Mouse (Mus musculus) mature B cell (primary cell): ENCODE measurements around the gene Daam2.

ENCODE experiments used
- in situ Hi-C: fragments of 300-500 bp; cut with MboI; formaldehyde crosslinking; loops from 2 replicates; pipeline ENCODE4 v1.14.3; 2019

Daam2 gene

DNA sequence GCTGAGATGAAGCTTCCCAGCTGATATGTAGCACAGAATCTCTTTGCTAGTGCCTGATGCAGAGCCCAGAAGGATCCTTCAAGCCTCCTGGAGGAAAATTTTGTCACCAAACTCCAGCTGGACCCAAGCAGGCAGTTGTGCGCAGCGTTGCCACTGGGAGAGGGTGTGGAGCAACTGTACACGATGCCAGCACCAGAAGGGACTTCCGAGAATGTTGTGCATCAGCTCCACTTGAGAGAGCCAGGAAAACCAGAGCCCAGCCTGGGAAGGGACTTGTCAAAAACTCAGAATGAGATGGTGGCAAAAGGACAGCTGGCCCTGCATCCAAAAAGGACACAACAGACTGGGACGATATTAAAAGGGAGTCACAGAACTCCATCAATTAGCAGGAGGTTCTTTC lies 32.5 kb downstream of the Daam2 start:
- in situ Hi-C loops, result no loop called here

DNA sequence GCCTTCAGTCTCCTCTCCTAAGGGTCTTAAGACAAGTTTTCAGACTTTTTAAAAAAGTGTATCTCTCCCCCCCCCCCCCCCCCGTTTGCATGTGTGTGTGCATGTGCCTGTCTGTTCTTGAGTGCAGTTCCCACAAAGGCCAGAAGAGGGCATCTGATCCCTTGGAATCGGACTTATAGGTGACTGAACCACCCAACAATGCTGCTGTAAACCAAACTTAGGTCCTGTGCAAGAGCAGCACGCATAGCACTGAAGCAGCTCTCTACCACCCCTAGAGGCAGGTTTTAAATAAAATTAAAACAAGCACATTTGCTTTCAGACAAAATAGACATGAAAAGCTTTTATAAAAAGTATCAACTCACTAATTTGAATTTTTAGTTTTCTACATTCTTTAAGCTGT lies 33.9 kb downstream of the Daam2 start:
- in situ Hi-C loops, result no loop called here

DNA sequence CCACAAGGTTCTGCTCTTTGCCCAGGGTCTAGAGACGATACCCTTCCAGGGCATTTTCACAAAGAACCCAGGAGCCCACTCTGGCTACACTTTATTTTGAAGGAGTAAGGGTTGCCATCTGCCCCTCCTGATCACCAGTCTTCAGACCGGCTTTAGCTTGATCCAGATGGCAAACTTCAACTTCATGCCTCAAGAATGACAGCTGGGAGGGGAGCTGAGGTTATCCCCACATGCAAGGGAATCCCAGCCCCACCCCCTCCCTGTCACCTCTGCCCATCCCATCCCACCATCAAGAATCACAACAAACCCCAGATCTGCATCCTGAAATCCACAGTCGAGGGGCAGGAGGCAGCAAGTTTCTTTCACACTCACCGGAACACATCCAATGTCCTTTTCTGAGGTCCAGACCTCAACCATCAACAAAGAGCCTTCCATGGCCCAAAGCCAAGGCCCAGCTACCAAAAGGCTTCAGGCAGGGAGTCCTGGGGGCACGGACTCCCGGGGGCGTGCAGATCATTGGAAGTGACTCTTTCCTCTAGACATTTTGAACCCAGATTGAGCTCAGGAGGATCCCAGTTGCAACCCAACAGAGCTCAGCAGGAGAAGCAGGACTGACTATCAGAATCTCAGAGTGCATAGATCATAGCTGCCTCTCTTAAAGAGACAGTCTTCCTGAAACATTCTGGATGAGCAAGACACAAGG lies 35.5 kb downstream of the Daam2 start:
- in situ Hi-C loops, result no loop called here

DNA sequence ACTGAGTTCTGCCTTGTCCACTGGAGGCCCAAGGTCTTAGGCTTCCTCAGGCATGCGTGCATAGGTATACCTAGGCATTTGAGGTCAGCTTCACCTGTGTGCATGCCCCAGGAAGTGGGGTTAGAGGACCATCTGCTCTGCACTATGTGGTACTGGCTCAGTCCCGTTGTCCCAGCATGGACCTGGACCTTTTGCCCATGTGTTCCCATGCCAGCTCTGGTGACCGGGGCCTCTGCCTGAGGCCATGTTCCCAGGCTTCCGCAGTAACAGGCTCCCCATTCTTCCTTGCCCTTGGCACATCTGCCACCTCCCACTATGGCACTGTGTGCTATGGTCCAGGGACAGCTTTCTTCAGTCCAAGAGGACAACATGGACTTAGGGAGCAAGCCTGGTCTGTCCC lies 36.1 kb downstream of the Daam2 start:
- in situ Hi-C loops, result no loop called here

DNA sequence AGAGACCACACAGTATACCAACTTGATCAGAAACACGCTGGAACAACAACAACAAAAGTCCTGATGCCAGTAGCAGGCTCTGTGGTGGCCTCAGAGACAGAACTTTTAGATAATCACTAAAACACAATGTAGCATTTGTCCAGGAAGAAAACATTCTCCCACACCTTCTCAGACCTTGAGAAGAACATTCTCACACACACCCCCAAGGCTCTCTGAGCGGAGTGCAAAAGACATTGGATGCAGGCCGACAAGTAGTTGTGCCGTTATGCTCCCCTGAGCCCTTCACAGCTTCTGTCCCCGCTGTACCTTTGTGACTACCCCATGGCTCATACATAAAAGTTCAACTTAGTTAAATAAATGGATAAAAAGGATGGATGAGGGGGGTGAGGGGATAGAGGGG lies 37.6 kb downstream of the Daam2 start:
- in situ Hi-C loops, result no loop called here

DNA sequence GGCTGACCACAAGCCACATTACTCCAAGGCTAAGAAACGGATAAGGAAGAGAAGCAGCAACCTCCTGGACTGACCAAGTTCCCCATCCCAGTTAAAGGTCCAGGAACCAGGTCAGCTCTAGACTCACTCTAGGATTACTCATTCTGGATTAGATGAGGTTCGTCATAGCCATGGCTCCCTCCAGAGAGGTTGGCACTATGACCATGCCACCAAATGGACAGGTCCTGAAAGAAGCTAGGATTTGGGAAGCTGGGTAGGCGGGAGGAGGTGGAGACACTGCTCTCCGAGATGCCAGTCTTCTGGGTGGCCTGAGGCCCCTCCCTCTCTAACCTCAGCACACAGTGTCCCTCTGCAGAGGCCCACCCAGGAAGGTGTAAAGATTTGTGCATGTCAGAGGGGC lies 38.2 kb downstream of the Daam2 start:
- in situ Hi-C loops, result no loop called here

DNA sequence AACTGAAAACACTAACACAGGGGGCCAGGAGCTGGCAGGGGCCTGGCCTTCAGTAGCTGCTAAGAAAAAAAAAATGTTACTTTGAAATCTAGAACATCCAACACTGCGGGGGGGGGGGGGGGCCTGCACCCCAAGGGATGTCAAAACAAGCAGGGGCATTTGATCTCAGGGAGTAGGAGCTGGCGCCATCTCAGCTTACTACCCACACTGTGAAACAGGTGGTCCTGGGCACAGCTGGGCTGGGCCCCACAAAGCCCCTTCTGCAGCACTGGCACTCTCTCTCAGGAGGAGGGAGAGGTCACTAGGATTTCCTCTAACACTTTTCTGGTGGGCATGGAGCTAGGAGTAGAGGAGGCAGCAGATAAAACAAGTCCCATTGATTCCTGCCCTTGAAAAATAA lies 39.6 kb downstream of the Daam2 start:
- in situ Hi-C loops, result no loop called here

DNA sequence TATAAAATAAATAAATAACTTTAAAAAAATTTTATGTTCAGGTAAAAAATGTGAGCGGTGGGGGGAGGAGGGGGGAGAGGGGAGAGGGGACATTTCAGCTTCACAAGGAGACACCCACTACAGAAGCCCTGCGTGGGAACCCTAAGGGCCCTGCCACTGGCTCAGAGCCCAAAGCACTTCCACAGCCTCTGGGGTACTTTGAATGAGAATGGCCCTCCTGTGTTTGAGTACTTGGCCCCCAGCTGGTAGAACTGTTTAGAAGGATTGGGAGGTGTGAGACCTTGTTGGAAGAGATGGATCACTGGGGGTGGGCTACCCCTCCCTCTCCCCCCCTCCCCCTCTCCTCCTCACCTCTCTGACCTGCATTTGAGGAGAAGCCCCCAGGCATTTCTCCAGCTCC lies 41.7 kb downstream of the Daam2 start:
- in situ Hi-C loops, result no loop called here

DNA sequence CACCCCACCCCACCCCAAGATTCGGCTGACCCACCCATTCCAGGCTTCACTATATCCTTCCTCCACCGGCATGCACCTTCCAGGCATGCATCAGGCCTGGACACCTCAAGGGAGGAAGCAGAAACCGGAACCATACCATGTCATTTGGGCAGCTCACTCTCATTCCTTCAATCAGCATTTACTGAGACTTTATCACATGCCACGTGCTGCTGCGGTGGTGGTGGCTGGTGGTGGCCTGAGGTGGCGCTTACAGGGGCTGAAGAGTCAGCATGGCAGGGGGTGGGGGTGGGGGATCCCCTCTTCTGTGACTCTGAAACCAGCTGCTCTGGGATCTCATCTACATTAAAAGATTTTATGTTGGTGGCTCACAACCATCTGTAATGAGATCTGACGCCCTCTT lies 42.1 kb downstream of the Daam2 start:
- in situ Hi-C loops, result no loop called here

DNA sequence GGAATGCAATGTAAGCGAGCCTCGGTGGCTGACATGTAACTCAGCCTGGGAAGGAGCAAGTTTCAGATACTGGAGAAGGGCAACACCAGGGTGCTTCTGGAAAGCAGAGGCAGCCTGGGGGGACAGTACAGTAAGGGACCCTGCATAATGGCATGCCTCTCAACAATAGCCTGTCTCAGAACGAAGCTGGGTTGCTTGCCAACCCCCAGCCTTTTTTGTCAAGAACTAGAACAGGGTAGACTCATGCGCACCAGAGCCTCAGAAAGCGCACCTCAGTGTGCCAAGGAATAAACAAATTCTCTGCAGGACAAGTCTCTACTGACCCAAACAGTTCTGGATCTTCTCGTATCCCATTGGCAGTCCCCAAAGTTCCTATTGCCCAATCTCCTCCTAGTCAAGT lies 43.5 kb downstream of the Daam2 start:
- in situ Hi-C loops, result no loop called here

DNA sequence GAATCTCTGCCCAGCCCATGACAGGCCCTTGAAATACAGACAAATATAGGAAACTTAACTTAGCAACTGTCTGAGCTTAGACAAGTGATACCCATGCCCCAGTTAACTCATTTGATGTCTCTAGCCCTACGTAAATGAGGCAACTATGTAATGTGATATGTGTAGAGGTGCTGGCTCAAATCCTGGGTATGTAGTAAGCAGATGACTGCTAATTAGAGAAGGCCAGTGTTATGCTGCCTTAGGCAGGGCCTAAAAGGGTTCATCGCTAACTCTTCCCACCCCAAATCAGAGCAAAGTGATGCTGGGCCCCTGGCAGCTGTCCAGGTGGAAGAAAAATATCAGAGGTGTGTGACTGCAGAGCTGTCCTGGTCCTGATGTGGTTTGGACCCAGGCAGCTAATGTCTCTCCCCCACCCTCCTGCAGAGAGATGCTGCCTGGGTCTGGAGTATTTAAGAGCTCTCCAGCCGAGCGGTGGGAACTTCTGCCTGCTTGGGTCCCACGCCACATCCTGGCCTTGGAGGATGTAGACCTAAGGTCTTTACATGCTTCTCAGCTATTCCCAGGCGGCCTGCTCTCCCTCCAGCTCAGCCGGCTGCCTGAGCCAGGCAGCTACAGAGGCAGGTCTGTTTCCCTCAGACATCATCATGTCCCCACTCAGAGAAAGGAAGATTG lies 44.4 kb downstream of the Daam2 start:
- in situ Hi-C loops, result no loop called here

DNA sequence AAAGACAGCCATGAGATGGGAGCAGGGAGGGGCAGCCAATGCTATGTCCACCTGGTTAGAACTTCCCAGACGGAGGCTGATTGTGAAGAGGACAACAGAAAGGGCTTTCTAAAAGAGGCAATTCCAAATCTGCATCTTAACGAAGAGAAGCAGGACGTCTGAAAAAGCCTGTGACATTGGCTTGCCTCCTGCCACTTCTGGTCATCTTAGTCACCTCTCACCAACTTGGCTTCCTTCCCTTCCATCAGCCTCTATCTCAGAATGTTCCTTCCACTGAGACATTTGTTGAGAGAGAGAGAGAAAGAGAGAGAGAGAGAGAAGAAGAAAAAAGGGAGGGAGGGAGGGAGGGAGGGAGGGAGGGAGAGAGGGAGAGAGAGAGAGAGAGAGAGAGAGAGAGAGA lies 47.1 kb downstream of the Daam2 start:
- in situ Hi-C loops, result no loop called here

DNA sequence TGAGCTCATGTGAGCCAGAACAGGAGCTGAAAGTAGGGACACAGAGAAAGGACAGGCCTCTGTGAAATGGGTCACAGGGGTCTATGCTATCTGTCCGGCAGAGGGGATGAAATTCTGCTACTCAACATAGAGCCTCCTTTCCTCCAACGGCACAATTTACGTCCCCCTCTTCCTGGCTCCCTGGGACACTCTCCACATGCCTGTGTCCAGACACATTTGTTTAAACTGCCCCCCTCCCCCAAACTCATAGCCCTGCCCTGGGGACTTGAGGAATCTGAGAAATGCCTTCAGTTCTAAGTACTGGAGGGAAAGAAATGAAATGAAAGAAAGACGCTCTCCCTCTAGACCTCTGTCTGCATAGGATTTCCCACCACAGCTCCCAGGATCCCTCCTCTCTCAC lies 48.5 kb downstream of the Daam2 start:
- in situ Hi-C loops, result no loop called here

DNA sequence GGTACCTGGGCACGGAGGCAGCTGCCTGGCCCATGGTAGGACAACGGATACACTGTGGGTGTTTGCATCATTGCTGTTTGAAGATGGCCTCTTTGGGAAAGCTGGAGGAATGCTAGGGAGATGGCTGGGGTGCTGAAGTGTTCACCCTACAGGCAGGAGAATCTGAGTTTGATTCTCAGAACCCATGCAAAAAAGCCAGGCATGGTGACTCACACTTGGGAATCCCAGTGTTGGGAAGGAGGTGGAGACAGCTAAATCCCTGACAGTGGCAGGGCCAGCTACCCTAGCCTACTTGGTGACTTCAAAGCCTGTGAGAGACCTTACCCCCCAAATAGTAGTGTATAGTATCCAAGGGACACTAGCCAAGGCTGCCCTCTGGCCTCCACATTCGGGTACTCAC lies 49.0 kb downstream of the Daam2 start:
- in situ Hi-C loops, result no loop called here

DNA sequence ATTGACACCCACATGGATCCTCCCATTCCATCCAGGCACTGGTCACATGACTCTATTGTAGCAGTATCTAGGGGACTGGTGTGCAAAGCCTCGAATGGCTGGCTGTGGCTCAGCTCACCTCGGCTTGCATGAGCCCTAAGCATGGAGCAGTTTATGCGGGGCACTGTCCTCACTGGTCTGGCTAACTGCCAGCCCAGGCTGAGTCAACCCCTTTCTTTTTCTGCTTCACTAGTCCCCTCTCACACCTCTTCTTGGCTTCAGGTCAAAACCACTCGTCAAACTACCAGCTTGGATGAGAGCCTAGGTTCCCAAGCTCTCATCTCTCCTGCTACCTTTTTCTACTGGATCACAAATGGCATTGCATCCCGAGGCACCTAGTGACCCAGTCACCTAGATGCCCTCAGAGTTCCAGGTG lies 51.5 kb downstream of the Daam2 start:
- in situ Hi-C loops, result no loop called here

DNA sequence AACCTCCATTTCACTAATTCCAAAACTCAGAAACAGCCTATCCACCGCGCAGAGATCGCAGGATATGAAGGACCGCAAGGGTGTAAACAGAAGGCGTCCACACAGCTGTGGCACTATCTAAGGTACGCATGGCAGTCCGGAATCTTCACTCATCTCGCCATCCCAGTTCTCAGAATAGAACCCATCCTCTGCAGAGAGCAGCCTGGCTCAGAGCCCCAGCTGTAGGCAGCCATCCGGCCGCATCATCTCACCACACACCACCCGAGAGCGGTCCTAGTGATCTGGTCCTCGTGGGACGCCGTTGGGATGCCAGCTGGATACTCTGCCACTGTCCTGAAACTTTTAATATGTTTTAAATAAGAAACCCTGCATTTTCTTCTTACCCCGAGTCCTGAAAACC lies 54.7 kb downstream of the Daam2 start:
- in situ Hi-C loops, result no loop called here

DNA sequence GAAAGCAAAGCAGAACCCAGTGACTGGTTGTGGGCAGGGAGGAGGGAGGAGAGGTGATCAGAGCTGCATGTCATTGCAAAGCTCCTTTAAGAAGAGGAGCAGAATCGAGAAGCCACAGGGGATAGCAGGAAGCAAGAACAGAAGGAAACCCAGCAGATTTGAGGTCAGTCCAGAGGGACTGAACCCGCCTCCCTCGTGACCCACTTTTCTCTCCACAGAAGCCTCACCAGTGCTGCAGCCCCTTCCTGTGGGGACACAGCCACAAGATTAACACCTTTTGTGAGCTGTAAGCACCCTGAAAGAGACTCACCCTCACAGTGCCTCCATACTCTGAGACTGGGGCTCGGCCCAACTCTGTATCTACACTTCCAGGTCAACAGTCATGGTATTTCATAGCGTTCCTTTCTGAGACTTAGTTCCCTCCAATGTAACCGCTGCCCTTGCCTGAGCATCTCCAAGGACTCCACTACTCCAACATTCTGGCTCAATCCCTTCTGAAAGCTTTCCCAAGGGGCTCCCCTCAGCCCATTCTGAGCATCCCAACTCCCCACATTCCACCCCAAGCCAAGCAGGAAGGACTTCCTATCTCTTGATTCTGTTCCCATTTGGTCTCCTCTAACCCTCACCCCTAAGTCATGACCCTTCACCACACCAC lies 60.8 kb downstream of the Daam2 start:
- in situ Hi-C loops, result no loop called here

DNA sequence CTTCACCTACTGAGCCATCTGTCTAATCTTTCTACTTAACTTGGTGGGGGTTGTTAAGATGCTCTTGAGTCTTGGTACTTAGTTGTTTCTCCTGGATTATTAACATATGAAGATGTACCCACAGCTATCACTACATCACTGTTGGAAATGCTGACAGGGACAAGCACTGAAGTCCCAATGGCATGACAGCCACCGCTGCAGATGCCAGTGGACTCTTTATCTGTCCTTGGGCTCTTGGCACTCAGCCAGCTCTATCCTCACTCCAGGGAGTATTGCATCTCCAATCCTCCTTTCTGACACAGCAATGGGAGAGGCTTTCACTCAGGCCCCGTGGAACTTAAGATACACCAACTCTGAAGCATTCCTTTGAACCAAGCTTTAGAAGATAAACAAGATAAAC lies 63.9 kb downstream of the Daam2 start:
- in situ Hi-C loops, result no loop called here

DNA sequence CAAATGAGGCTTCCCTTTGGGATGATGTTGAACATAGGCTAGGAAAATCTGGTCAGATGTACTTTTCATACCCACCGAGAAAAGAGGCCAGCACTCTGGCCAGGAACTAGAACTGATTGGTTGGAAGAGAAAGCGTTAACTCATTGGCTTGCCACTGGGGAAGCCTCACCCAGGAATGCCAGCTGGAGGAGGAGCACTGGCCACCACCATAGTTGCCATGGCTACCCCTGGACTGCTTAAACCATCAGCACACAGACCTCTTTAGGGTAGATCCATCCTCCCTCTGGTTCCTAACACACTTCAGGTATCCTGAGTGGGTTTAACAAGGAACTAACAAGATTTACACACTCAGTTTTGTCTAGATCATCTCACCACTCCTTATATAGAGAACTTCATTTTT lies 64.5 kb downstream of the Daam2 start:
- in situ Hi-C loops, result no loop called here

DNA sequence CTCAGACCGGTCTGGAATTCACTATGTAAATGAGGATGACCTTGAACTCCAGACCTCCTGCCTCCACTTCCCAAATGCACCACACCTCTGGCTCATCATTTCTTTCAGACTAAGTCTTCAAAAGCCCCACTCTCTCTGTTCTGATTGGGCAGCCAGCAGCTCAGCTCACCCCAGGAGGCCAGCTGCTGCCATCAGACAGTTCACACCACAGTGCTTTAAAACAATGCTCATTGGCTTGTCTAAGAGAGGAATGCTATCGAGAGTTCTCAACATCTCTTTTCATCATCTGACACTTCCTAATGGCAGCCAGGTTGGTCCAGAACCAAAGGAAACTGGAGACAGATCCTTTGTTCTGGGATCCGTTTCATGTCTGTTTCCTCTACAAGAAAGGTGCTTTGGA lies 66.0 kb downstream of the Daam2 start:
- in situ Hi-C loops, result no loop called here

DNA sequence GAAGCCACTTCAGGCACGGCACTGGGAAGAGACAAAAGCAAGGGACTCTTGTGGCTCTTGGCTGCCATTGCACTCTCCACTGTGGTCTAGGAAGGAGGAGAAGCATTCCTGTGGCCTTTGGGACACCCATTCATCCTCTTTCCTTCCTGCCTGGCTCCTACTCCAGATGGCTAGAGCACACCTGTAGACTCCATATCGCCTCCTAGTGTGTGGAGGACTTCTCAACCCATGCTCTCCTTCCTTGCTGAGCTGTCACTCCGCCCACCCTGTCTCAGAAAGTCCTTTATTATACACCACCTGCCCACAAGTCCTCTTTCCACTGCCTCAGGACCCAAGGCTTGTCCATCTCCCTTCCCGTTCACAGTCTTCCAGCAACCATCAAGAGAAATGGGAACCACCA lies 70.9 kb downstream of the Daam2 start:
- in situ Hi-C loops, result no loop called here

DNA sequence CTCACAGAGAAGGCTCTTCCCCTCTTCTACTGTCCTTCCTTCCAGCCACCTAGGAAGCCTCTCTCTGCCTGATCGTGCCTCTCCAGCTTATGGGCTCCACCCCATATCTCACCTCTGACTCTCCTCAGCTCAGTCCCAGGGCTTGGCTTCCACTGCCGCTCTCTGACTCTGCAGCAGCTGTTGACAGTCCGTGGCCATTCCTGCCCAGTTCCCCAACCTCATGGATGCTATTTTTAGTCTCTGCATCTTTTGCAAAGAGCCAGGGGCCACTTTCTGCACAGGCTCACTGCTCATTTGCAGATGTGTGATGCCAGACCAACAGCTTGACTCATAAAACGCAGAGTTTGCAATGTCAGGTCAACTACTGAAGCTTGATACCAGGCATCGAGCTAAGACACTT lies 75.0 kb downstream of the Daam2 start:
- in situ Hi-C loops, result no loop called here

DNA sequence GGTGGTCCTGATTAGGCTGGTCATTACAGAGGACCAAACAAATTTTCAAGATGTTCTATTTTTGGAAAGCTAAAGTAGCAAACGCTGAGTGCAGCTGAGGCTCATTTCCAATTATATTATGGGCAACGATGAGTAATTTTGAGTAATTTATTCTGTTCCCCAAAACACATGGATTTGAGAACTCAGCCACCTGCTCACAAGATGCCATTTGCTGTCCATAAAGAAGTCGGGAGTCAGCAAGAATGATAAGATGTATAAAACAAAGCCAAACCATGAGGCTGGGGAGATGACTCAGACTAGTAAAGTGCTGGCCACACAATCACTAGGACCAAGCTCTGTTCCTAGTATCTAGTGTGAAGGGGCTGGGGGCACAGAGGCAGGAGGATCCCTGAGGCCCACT lies 79.7 kb downstream of the Daam2 start:
- in situ Hi-C loops, result no loop called here

DNA sequence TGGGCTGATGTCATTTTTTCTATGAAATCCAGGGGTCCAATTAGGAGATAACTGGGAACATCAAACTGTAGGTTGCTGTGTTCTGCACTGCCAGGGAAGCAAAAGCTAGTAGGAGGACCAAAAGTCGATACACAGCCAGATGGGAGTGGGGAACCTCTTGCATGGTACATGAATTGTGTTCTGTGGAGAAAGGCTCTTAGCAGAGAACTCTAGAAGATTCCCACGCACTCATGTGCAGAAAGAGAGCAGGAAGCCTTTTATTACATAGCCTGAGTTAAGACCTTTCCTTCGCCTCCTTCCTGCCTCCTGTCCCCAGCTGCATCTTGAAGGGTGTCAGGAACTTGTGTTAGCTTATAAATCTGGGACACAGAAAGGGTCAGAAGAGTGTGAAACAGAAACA lies 82.3 kb downstream of the Daam2 start:
- in situ Hi-C loops, result no loop called here
